Mouse (Mus musculus): Measurements from ENCODE around the gene Mast4.

DNA sequence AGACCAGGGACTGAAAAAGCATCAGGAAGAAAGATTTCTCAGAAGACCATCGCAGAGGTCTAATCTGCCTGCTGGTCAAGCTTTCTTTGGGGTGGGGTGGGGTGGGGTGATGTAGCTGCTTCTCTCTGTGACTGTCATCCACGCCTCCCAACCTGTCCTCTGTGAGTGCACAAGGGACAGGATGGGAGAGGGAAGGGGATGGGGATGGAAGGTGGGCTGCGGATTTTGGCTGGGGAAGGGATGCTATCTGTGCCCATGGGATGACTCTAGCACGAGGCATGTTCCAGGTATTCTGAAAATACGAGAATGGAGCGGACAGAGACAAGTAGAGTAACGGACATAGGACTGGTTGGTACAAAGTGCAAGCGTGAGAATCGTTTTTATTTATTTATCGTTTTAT lies 572.1 kb downstream of the Mast4 start:
- no peak for TF ChIP-seq CTCF (IDR thresholded peaks at IDR 0.05; ENCODE audit: low read depth)
- no peak for TF ChIP-seq EP300 (IDR thresholded peaks at IDR 0.05; ENCODE audit: low read depth)
